Mouse (Mus musculus): ENCODE measurements around the gene Pced1a. TPM values are rescaled to one million over a fixed set of nuclear protein-coding genes. Genes with fewer than 3 reads are reported as not detected.

The Pced1a gene
- polyA plus RNA-seq, 1 experiment from 2014 or later: 6.8 TPM

DNA sequence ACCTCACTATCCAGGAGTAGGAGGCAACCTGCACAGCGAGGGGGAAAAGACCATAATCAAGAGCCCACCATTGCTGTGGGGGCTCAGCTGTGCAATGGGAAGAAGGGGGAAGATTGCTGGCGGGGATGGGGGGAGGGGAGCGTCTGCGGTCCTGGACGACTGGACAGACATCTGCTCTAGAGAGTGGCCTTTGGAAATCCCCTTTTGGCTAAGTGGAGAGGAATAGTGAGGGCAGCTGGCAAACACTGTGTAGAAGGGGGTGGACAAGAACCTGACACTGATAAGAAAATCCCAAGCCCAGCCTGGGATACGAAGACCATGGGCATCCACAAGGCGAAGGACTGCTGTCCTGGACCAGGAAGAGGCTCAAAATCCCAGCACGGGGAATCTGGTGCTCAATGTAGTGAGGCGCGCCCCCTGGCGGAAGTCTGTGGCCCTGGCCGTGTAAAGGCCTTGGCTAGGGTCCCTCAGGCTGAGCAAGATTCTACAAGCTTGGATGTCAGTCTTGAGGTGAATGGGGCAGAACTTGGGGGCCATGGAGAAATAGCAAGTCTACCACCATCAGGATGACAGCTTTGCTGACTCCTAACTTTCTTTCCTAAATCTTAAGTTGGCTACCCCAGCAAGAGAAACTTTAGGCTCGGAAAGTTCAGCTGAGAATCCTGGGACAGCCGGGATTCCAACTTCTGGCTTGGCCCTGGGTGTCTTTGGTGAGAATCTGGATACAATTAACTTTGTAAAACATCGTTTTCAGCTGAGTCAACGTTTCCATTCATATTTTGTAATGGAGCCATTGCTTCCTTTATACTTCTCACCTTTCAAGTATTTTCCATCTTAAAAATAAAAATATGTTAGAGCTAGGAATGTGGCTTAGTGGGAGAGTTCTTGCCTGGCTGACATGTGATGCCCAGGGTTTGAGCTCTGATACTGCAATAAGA lies 12.7 kb downstream of the Pced1a start:
- ATAC-seq: peak; percentile 83
- DNase-seq (ENCODE audit: low spot score): peak; percentile 82
- Histone ChIP-seq H3K4me1 (ENCODE audit: insufficient read depth, low read depth, low read length) (no peaks in the 10 kb centered on the region), H3K4me3 (ENCODE audit: low read depth, low read length) (no peak overlapping the region), H3K4me2 (replicated peaks; ENCODE audit: low read depth, low read length) (no peak overlapping the region), H3K27ac (ENCODE audit: low read length) (no peak overlapping the region), H3K36me3 (ENCODE audit: insufficient read depth, low read length) (no peaks in the 10 kb centered on the region), H3K9ac (replicated peaks; ENCODE audit: low read depth) (no peak overlapping the region), H3K27me3 (replicated peaks; ENCODE audit: insufficient read depth, low read length) (no peaks in the 10 kb centered on the region), H3K9me3 (ENCODE audit: low read length) (no peaks in the 10 kb centered on the region)
- TF ChIP-seq CTCF (IDR thresholded peaks at IDR 0.05): peak; percentile 96
- TF ChIP-seq EP300 (IDR thresholded peaks at IDR 0.05): no peak
- WGBS: 36% methylated on average over 16 of the region's 16 CpGs

DNA sequence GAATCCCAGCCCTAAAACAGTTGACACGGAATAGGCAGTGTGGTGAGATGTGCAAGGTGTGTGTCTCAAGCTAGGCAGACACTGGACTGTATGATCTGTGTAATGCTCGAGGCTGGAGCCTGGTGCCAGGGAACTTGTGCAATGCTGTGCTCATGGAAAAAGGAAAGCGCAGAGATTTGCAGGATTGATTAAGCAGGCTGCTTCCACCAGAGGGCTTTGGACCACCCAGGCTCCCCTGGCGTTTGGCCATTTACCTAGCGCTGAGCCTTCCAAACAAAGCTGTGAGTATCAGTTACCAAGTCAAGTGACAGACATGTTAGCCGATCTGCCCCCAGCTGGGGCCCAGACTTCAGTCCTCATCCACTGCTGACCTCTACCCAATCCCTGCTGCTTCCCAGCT lies 16.3 kb downstream of the Pced1a start:
- WGBS: 19% methylated on average over 6 of the region's 6 CpGs
- no peaks in the 10 kb centered on the region for H3K36me3 ChIP-seq (ENCODE audit: insufficient read depth, low read length)
- no peaks in the 10 kb centered on the region for H3K27me3 ChIP-seq (replicated peaks; ENCODE audit: insufficient read depth, low read length)
- DNase-seq (ENCODE audit: low spot score) (peak; percentile 56), ATAC-seq (peak; percentile 57)
- H3K9ac ChIP-seq (replicated peaks; ENCODE audit: low read depth): no peak overlapping the region
- H3K9me3 ChIP-seq (ENCODE audit: low read length): no peaks in the 10 kb centered on the region
- no peak for TF ChIP-seq CTCF (IDR thresholded peaks at IDR 0.05)
- no peak for TF ChIP-seq EP300 (IDR thresholded peaks at IDR 0.05)
- no peaks in the 10 kb centered on the region for H3K4me1 ChIP-seq (ENCODE audit: insufficient read depth, low read depth, low read length)
- no peak overlapping the region for H3K4me3 ChIP-seq (ENCODE audit: low read depth, low read length)
- no peak overlapping the region for H3K27ac ChIP-seq (ENCODE audit: low read length)
- H3K4me2 ChIP-seq (replicated peaks; ENCODE audit: low read depth, low read length): no peak overlapping the region

DNA sequence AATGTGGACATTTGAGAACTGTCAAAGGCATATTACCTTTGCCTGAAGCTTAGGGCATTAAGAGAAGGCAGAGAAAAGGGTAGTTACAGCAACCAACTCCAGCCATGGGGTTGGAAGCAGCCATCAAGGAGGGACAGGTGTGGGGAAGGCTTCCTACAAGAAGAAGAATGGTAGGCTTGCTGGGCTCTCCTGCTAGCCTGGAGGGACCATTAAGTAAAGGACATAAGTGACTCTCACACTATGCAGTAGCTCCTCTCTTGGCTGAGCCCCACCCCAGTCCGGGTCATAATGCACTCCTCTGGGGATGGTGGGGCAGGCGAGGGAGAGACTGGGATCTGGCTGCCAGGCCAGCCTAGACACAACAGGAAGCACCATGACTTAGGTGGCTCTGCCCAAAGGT lies 18.3 kb downstream of the Pced1a start, which contains the start of gene Tmem239:
TSS of gene Tmem239 (plus strand) at position 301 of the 400 bp plus-strand sequence.
- Histone ChIP-seq H3K9me3 (ENCODE audit: low read length) (no peaks in the 10 kb centered on the region), H3K4me2 (replicated peaks; ENCODE audit: low read depth, low read length) (no peak within 1 kb of the TSS), H3K27ac (ENCODE audit: low read length) (no peak within 1 kb of the TSS), H3K4me1 (ENCODE audit: insufficient read depth, low read depth, low read length) (no peaks in the 10 kb centered on the region), H3K4me3 (ENCODE audit: low read depth, low read length) (no peak within 1 kb of the TSS), H3K36me3 (ENCODE audit: insufficient read depth, low read length) (no peaks in the 10 kb centered on the region), H3K27me3 (replicated peaks; ENCODE audit: insufficient read depth, low read length) (no peaks in the 10 kb centered on the region), H3K9ac (replicated peaks; ENCODE audit: low read depth) (no peak within 1 kb of the TSS)
- ATAC-seq: no peak
- DNase-seq (ENCODE audit: low spot score): no peak
- 86% methylated on average over 2 of the region's 2 CpGs for WGBS
- TF ChIP-seq EP300 (IDR thresholded peaks at IDR 0.05) (no peak), CTCF (IDR thresholded peaks at IDR 0.05) (no peak)

DNA sequence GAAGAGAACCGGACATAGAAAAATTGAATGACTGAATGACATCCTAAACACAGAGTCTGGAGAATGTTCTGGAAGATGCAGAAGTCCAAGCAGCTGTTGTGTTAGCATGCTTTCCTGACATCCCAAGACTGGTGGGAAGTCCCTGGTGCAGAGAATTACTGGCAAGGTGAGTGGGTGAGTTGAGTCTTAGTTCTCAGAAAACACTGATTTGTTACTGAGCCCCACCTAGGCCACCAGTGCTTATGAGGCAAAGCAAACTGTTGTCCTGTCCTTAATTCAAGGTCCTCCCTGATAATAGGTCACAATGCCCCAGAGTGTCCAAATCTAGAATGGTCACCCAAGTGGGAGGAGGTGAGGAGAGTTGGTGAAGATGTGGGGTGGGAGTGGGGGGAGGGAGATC lies 19.6 kb downstream of the Pced1a start, which contains the start of the genes Gm28372 and 1700020A23Rik:
TSS of gene Gm28372 (plus strand) at position 301 of the 400 bp plus-strand sequence.
TSS of gene 1700020A23Rik (plus strand) at position 321 of the 400 bp plus-strand sequence.
- Histone ChIP-seq H3K9ac (replicated peaks; ENCODE audit: low read depth) (no peak within 1 kb of the TSS), H3K4me3 (ENCODE audit: low read depth, low read length) (no peak within 1 kb of the TSS), H3K27me3 (replicated peaks; ENCODE audit: insufficient read depth, low read length) (no peaks in the 10 kb centered on the region), H3K27ac (ENCODE audit: low read length) (no peak within 1 kb of the TSS), H3K9me3 (ENCODE audit: low read length) (no peaks in the 10 kb centered on the region), H3K36me3 (ENCODE audit: insufficient read depth, low read length) (no peaks in the 10 kb centered on the region), H3K4me1 (ENCODE audit: insufficient read depth, low read depth, low read length) (no peaks in the 10 kb centered on the region), H3K4me2 (replicated peaks; ENCODE audit: low read depth, low read length) (no peak within 1 kb of the TSS)
- WGBS: 92% methylated on average over 1 of the region's 1 CpGs
- DNase-seq (ENCODE audit: low spot score): no peak
- no peak for ATAC-seq
- TF ChIP-seq CTCF (IDR thresholded peaks at IDR 0.05) (no peak), EP300 (IDR thresholded peaks at IDR 0.05) (no peak)

DNA sequence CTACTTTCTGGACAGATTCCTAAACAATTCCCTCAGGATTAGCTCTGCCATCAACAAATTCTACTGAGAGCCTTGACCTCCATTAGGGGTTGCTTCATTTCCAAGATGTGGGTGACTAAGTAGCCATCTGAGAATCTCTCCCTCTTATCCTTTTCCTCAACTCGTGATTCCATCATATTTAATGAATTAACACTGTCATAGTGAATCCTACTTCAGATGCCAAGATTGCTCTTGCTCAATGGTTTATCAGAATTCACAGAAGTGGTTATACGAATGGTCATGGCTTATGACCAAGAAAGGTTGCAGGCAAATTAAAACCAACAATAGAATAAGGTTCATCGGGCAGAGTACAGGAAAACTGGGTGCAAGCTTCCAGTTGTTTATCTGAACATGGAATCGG lies 22.6 kb downstream of the Pced1a start:
- H3K36me3 ChIP-seq (ENCODE audit: insufficient read depth, low read length): no peaks in the 10 kb centered on the region
- no peak overlapping the region for H3K4me2 ChIP-seq (replicated peaks; ENCODE audit: low read depth, low read length)
- H3K9ac ChIP-seq (replicated peaks; ENCODE audit: low read depth): no peak overlapping the region
- H3K9me3 ChIP-seq (ENCODE audit: low read length): no peaks in the 10 kb centered on the region
- ATAC-seq (no peak), DNase-seq (ENCODE audit: low spot score) (no peak)
- H3K27ac ChIP-seq (ENCODE audit: low read length): no peak overlapping the region
- WGBS: 65% methylated on average over 4 of the region's 4 CpGs
- H3K4me3 ChIP-seq (ENCODE audit: low read depth, low read length): no peak overlapping the region
- H3K4me1 ChIP-seq (ENCODE audit: insufficient read depth, low read depth, low read length): no peaks in the 10 kb centered on the region
- no peak for TF ChIP-seq CTCF (IDR thresholded peaks at IDR 0.05)
- no peaks in the 10 kb centered on the region for H3K27me3 ChIP-seq (replicated peaks; ENCODE audit: insufficient read depth, low read length)

DNA sequence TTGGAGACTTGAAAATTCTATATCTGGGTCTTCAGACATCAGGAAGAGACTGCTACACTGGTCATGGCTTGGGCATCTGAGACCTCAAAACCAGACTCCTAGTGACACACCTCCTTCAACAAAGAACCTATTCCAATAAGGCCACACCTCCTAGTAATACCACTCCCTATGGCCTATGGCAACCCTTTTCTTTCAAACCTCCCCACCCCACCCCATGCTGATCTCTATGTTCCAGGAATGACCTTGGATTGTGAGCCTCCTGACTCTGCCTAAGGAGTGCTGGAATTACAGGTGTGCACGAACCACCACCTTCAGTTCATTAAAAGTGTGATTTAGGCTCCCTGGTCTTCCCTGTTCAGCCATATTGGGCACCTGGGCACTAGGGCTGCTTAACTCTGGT lies 24.5 kb downstream of the Pced1a start:
- Histone ChIP-seq H3K27ac (ENCODE audit: low read length) (no peak overlapping the region), H3K9ac (replicated peaks; ENCODE audit: low read depth) (no peak overlapping the region), H3K4me1 (ENCODE audit: insufficient read depth, low read depth, low read length) (no peaks in the 10 kb centered on the region), H3K36me3 (ENCODE audit: insufficient read depth, low read length) (no peaks in the 10 kb centered on the region), H3K9me3 (ENCODE audit: low read length) (no peaks in the 10 kb centered on the region), H3K4me2 (replicated peaks; ENCODE audit: low read depth, low read length) (no peak overlapping the region), H3K4me3 (ENCODE audit: low read depth, low read length) (no peak overlapping the region), H3K27me3 (replicated peaks; ENCODE audit: insufficient read depth, low read length) (no peaks in the 10 kb centered on the region)
- no peak for TF ChIP-seq EP300 (IDR thresholded peaks at IDR 0.05)
- TF ChIP-seq CTCF (IDR thresholded peaks at IDR 0.05): no peak
- no peak for ATAC-seq
- DNase-seq (ENCODE audit: low spot score): no peak
- WGBS: 88% methylated on average over 1 of the region's 1 CpGs

Measured in lung, postnatal 0 days (tissue).